Mouse (Mus musculus) limb, embryonic 11.5 days (tissue): ENCODE results near the gene Hivep2. TPM values are rescaled to one million over a fixed set of nuclear protein-coding genes. Genes with fewer than 3 reads are reported as not detected.
A peak's percentile ranks its signal among the peaks of the same experiment; 100 is the strongest.

ENCODE experiments used
- ATAC-seq: fragments of 200-750 bp; cut with Nextera tagmentation; 2 replicates; pipeline ENCODE4 v1.8.0; 2017; ENCODE audit warnings: low read depth; ENCODE audit not compliant: insufficient number of reproducible peaks, low FRiP score, low TSS enrichment
- DNase-seq: peaks from one replicate; pipeline ENCODE4 v3.0.0-alpha.2; 2015; ENCODE audit warnings: low spot score
- H3K27ac ChIP-seq: fragments of 300-500 bp; sonication (generic); replicated peaks from 2 replicates; pipeline ENCODE4 v1.5.1; 2014; ENCODE audit warnings: low read depth, mild to moderate bottlenecking, low read length
- H3K27me3 ChIP-seq: fragments of 300-500 bp; sonication (generic); 2 replicates; pipeline ENCODE4 v1.6.1; 2014; ENCODE audit warnings: mild to moderate bottlenecking, low read length, mixed read lengths; ENCODE audit not compliant: control insufficient read depth, insufficient read depth
- H3K36me3 ChIP-seq: fragments of 300-500 bp; sonication (generic); 2 replicates; pipeline ENCODE4 v1.6.1; 2014; ENCODE audit warnings: mild to moderate bottlenecking, low read length, moderate library complexity, mixed read lengths; ENCODE audit not compliant: control insufficient read depth, insufficient read depth
- H3K4me1 ChIP-seq: fragments of 300-500 bp; sonication (generic); 2 replicates; pipeline ENCODE4 v1.6.1; 2014; ENCODE audit warnings: low read length, mixed read lengths; ENCODE audit not compliant: control insufficient read depth, insufficient read depth
- H3K4me2 ChIP-seq: fragments of 300-500 bp; sonication (generic); 2 replicates; pipeline ENCODE4 v1.6.1; 2014; ENCODE audit warnings: low read depth, mild to moderate bottlenecking, moderate library complexity; ENCODE audit not compliant: severe bottlenecking
- H3K4me3 ChIP-seq: fragments of 300-500 bp; sonication (generic); 2 replicates; pipeline ENCODE4 v1.5.1; 2014; ENCODE audit warnings: low read depth, low read length
- H3K9ac ChIP-seq: fragments of 300-500 bp; sonication (generic); 2 replicates; pipeline ENCODE4 v1.6.1; 2014; ENCODE audit warnings: mild to moderate bottlenecking, low read length
- H3K9me3 ChIP-seq: fragments of 300-500 bp; sonication (generic); 2 replicates; pipeline ENCODE4 v1.6.1; 2016; ENCODE audit warnings: low read length; ENCODE audit not compliant: control insufficient read depth
- WGBS: fragments of 180-500 bp; shearing (Covaris S2); extraction: QIAGEN DNeasy Blood & Tissue Kit; methylation state at CpG from one replicate; pipeline ENCODE4 v1.1.7; 2014; 5-methylcytosine and 5-hydroxymethylcytosine counted together
- polyA plus RNA-seq: library from polyadenylated mRNA; unstranded; fragments of >200 nt; fragmentation: Nextera tagmentation; extraction: Ambion mirVana; gene quantifications from 2 replicates; pipeline ENCODE4 v1.2.1, GENCODE M21; 2014

Gene Hivep2
- polyA plus RNA-seq, 1 experiment from 2014 or later, result 1.7 TPM

DNA sequence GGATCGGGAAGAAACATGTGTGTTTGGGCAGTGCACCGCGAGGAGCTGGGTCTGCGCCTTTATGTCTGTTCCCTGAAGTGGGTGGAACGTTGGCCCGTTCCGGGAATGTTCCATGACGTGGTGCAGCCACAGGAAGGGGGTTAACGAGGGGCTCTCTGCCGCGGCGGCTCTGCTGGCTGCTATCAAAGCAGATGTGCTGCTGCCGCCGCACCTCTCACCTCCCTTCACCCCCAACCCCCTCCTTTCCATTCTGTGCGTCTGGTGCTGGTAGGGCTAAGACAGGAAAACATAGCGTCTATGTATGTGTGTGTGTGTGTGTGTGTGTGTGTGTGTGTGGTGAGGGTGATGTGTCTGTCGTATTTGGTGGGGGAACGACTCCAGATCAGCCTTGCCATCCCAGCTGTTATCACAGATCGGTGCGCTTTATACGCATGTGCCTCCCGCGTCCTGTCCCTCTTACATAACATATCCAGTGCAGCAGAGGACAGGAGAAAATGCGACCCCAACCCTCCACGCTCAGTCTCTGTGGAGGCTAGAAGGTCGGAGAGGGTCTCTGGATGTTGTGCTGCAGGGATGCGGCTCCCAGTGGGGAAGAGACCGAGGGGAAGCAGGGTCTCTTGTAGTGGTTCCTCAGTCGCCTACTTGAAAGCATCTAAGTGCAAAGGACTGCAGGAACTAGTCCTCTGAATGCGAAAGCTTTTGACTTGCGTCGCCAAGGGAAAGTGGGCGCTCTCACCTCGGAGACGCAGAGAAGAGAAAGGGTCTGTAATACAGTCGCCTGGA is 1.8 kb downstream of the Hivep2 start:
- WGBS, result under 1% methylated on average over 36 of the region's 36 CpGs
- ATAC-seq, result peak; percentile 31
- Histone ChIP-seq H3K4me3 (peak overlapping the region; percentile 56), H3K36me3 (no peaks in the 10 kb centered on the region), H3K9me3 (no peaks in the 10 kb centered on the region), H3K4me2 (peak overlapping the region; percentile 99), H3K27ac (0 out of 2 replicates have a peak overlapping the region, but pooled peaks have one; percentile 55), H3K9ac (peak overlapping the region; percentile 66), H3K4me1 (peaks cover 2% of the 10 kb centered on the region; the same call in 1 of the 2 replicates), H3K27me3 (peaks cover 11% of the 10 kb centered on the region)
- DNase-seq, result peak; percentile 78

- peaks cover 2% of the 10 kb centered on the region; the same call in 1 of the 2 replicates for H3K4me1 ChIP-seq
- no peak for DNase-seq
- H3K4me3 ChIP-seq, result peak overlapping the region; percentile 56
- no peaks in the 10 kb centered on the region for H3K36me3 ChIP-seq
- peaks cover 7% of the 10 kb centered on the region for H3K27me3 ChIP-seq
- ATAC-seq, result no peak
- no peak overlapping the region for H3K27ac ChIP-seq
- WGBS, result 8% methylated on average over 5 of the region's 5 CpGs
- no peaks in the 10 kb centered on the region for H3K9me3 ChIP-seq
- H3K9ac ChIP-seq, result no peak overlapping the region
- H3K4me2 ChIP-seq, result peak overlapping the region; percentile 99
These were observed 2.3 kb downstream of the Hivep2 start for GRCm38 (mm10) chr10:13968234-13968555.

- H3K9me3 ChIP-seq, result no peaks in the 10 kb centered on the region
- peak; percentile 45 for DNase-seq
- 0 out of 2 replicates have a peak, but pooled peaks have one; percentile 37 for ATAC-seq
- 19% methylated on average over 8 of the region's 8 CpGs for WGBS
- H3K4me2 ChIP-seq, result no peak overlapping the region
- H3K36me3 ChIP-seq, result no peaks in the 10 kb centered on the region
- H3K27me3 ChIP-seq, result peaks cover 6% of the 10 kb centered on the region; the same call in 1 of the 2 replicates
- H3K4me3 ChIP-seq, result no peak overlapping the region
- H3K27ac ChIP-seq, result no peak overlapping the region
- H3K9ac ChIP-seq, result no peak overlapping the region
- peaks cover 2% of the 10 kb centered on the region; the same call in 1 of the 2 replicates for H3K4me1 ChIP-seq
These were observed 3.1 kb downstream of the Hivep2 start for GRCm38 (mm10) chr10:13968989-13969388.

DNA sequence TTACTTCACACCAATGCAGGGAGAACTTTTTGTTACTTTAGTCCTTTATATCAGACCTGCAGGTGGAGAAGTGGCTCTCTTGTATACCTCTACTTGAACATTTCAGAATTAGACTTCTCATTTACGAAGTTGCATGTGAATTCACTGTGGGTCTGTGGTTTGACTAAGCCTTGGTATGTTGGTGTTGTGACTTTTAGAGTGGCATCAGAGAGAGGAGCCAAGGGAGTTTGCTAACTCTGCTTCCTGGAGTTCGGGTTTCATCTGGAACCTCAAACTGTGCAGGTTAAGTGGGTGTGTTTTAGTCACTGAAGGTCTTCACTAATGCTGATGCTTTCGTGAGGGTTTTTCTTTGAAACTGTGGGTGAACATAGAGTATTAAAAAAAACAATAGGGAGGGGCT is 4.4 kb downstream of the Hivep2 start:
- Histone ChIP-seq H3K4me2 (no peak overlapping the region), H3K27ac (no peak overlapping the region), H3K4me1 (no peaks in the 10 kb centered on the region; the same call in 1 of the 2 replicates), H3K36me3 (no peaks in the 10 kb centered on the region), H3K9me3 (no peaks in the 10 kb centered on the region), H3K27me3 (no peaks in the 10 kb centered on the region), H3K4me3 (no peak overlapping the region), H3K9ac (no peak overlapping the region)
- WGBS, result 74% methylated on average over 3 of the region's 3 CpGs
- ATAC-seq (no peak), DNase-seq (no peak)

DNA sequence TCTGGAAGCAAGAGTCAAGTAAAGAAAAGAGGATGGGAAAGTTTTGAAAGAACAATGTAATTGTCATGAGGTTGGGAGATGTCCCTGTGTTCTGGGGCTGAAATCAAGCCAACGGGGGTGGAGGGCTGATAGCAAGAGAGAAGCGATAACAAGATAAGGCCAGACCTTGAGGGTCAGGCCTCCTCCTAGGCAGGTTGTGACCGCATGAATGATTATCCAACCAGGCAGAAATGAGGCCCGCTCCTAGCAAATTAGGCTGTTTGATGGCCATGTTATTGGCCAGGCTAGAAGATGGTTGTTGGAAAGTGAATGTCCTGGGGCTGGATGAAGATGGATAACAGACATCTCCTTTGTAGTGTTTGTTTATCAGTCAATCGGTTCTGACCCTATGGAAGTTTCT is 5.4 kb downstream of the Hivep2 start:
- DNase-seq (no peak), ATAC-seq (no peak)
- Histone ChIP-seq H3K27ac (no peak overlapping the region), H3K9ac (no peak overlapping the region), H3K4me1 (no peaks in the 10 kb centered on the region; the same call in 1 of the 2 replicates), H3K4me2 (no peak overlapping the region), H3K36me3 (no peaks in the 10 kb centered on the region), H3K27me3 (no peaks in the 10 kb centered on the region), H3K4me3 (no peak overlapping the region), H3K9me3 (no peaks in the 10 kb centered on the region)
- 30% methylated on average over 5 of the region's 5 CpGs for WGBS

- WGBS, result 78% methylated on average over 7 of the region's 7 CpGs
- Histone ChIP-seq H3K27ac (no peak overlapping the region), H3K4me2 (no peak overlapping the region), H3K9ac (no peak overlapping the region), H3K27me3 (no peaks in the 10 kb centered on the region), H3K9me3 (no peaks in the 10 kb centered on the region), H3K4me1 (no peaks in the 10 kb centered on the region), H3K4me3 (no peak overlapping the region), H3K36me3 (no peaks in the 10 kb centered on the region)
- no peak for DNase-seq
- no peak for ATAC-seq
These were observed 7.8 kb downstream of the Hivep2 start for GRCm38 (mm10) chr10:13973563-13974179.

GRCm38 (mm10) chr10:13974472-13974871 is 8.6 kb downstream of the Hivep2 start:
- WGBS, result 80% methylated on average over 7 of the region's 7 CpGs

DNA sequence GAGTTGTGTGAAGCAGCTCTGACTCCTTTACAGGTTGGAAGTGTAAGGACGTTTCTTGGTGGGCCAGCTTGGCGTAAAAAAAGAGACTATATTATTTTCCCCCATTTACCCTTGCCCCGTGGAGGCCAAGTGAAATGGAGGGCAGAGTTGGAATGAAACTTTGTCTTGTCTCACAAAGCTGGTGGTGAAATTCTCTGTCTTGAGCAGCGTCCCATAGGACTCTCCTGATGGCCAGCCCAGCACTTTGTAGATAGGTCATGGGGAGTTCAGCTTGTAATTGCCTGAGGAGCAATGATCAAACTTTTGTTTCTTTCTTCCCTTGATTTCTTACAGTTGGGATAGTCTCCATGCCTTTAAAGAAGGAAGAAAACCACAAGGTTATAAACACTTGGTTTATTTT is 10.0 kb downstream of the Hivep2 start:
- H3K4me2 ChIP-seq, result no peak overlapping the region
- no peaks in the 10 kb centered on the region for H3K4me1 ChIP-seq
- no peak overlapping the region for H3K27ac ChIP-seq
- no peak overlapping the region for H3K4me3 ChIP-seq
- no peaks in the 10 kb centered on the region for H3K36me3 ChIP-seq
- no peak for ATAC-seq
- 65% methylated on average over 4 of the region's 4 CpGs for WGBS
- H3K9ac ChIP-seq, result no peak overlapping the region
- no peaks in the 10 kb centered on the region for H3K27me3 ChIP-seq
- no peaks in the 10 kb centered on the region for H3K9me3 ChIP-seq
- DNase-seq, result no peak

More at GRCm38 (mm10) chr10:13974472-13974871, 8.6 kb downstream of the Hivep2 start:
- Histone ChIP-seq H3K9ac (no peak overlapping the region), H3K27me3 (no peaks in the 10 kb centered on the region), H3K36me3 (no peaks in the 10 kb centered on the region), H3K27ac (no peak overlapping the region), H3K4me3 (no peak overlapping the region), H3K4me1 (no peaks in the 10 kb centered on the region), H3K4me2 (no peak overlapping the region), H3K9me3 (no peaks in the 10 kb centered on the region)
- ATAC-seq (no peak), DNase-seq (no peak)
